Mouse (Mus musculus): ENCODE measurements around the gene Ptgis. TPM values are rescaled to one million over a fixed set of nuclear protein-coding genes. Genes with fewer than 3 reads are reported as not detected.

Gene Ptgis
- polyA plus RNA-seq, 1 experiment from 2014 or later: 12.9 TPM

DNA sequence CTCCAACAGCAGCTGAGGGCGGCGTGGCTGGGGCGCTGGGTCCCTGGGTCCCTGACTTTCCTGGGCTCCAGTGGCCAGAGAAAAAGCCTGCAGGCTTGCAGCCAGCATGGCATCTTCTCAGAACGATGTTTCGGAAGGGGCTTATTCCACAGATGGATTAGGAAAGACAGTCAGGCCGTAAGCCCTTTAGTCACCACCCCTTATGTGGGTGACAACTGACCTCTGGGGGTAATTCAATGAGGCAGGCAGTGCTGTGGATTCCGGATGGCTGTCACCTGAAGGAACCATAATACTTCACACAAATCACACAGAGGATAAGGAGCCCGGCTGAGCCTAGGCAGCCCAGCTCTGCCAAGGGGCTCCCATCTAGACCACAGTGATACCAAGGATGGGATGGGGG, 59.3 kb downstream of the Ptgis start:
- Histone ChIP-seq H3K27me3 (ENCODE audit: control insufficient read depth, insufficient read depth, low read length) (no peaks in the 10 kb centered on the region; the same call in 1 of the 2 replicates), H3K4me1 (ENCODE audit: control insufficient read depth, insufficient read depth, low read length) (no peaks in the 10 kb centered on the region), H3K4me2 (ENCODE audit: low read depth, low read length) (no peak overlapping the region), H3K9ac (replicated peaks; ENCODE audit: low read length) (no peak overlapping the region), H3K36me3 (replicated peaks; ENCODE audit: control insufficient read depth, insufficient read depth, low read depth, low read length) (no peaks in the 10 kb centered on the region), H3K9me3 (replicated peaks; ENCODE audit: control insufficient read depth, low read length) (no peaks in the 10 kb centered on the region), H3K4me3 (ENCODE audit: low read depth, low read length) (no peak overlapping the region), H3K27ac (replicated peaks; ENCODE audit: low read depth, low read length) (no peak overlapping the region)
- ATAC-seq (replicated peaks; ENCODE audit: insufficient number of reproducible peaks, low FRiP score, low TSS enrichment, low read depth): no peak
- WGBS: 67% methylated on average over 8 of the region's 8 CpGs
- DNase-seq (ENCODE audit: low spot score): no peak

DNA sequence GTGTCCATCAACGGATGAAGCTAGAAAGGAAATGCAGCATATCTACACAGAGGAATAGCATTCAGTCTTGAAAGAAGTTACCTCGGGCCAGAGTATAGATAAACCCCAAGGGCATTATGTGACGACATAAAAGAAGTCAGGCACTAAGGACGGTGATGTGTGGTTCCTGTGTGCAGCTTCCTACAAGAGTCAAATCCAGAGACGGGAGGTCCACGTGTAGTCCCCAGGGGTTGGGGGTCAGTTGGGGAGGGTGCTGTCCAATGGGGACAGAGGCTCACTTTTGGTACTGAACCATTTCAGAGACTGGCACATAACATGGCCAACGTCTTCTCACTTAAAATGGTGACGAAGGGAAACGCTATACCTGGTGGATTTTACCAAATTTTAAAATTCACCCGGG, 61.1 kb downstream of the Ptgis start:
- DNase-seq (ENCODE audit: low spot score) (no peak), ATAC-seq (replicated peaks; ENCODE audit: insufficient number of reproducible peaks, low FRiP score, low TSS enrichment, low read depth) (no peak)

DNA sequence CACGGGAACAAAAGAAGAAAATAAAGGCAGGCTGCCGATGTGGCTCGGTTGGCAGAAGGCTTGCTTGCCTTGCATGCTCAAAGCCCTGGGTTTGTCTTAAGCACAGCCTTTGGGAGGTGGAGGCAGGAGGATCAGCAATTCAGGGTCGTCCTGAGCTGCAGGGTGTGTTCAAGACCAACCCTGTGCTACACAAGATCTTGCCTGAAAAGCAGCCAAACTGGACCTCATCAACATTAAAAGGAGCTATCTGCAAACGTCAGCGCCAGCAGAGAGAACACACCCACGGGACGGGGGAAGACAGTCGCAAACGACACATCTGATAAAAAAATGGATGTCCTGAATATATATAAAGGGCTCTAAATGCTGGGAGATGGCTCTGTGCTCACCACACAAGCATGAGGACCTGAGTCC, 63.2 kb downstream of the Ptgis start:
- Histone ChIP-seq H3K4me2 (ENCODE audit: low read depth, low read length) (no peak overlapping the region), H3K27ac (replicated peaks; ENCODE audit: low read depth, low read length) (no peak overlapping the region), H3K9ac (replicated peaks; ENCODE audit: low read length) (no peak overlapping the region), H3K27me3 (ENCODE audit: control insufficient read depth, insufficient read depth, low read length) (no peaks in the 10 kb centered on the region), H3K9me3 (replicated peaks; ENCODE audit: control insufficient read depth, low read length) (no peaks in the 10 kb centered on the region), H3K4me3 (ENCODE audit: low read depth, low read length) (no peak overlapping the region), H3K36me3 (replicated peaks; ENCODE audit: control insufficient read depth, insufficient read depth, low read depth, low read length) (no peaks in the 10 kb centered on the region), H3K4me1 (ENCODE audit: control insufficient read depth, insufficient read depth, low read length) (no peaks in the 10 kb centered on the region)
- ATAC-seq (replicated peaks; ENCODE audit: insufficient number of reproducible peaks, low FRiP score, low TSS enrichment, low read depth): no peak
- 73% methylated on average over 10 of the region's 10 CpGs for WGBS
- no peak for DNase-seq (ENCODE audit: low spot score)

More for the DNA sequence above, 61.1 kb downstream of the Ptgis start:
- 84% methylated on average over 10 of the region's 10 CpGs for WGBS
- Histone ChIP-seq H3K9me3 (replicated peaks; ENCODE audit: control insufficient read depth, low read length) (no peaks in the 10 kb centered on the region), H3K4me2 (ENCODE audit: low read depth, low read length) (no peak overlapping the region), H3K9ac (replicated peaks; ENCODE audit: low read length) (no peak overlapping the region), H3K36me3 (replicated peaks; ENCODE audit: control insufficient read depth, insufficient read depth, low read depth, low read length) (no peaks in the 10 kb centered on the region), H3K4me1 (ENCODE audit: control insufficient read depth, insufficient read depth, low read length) (no peaks in the 10 kb centered on the region), H3K27me3 (ENCODE audit: control insufficient read depth, insufficient read depth, low read length) (no peaks in the 10 kb centered on the region), H3K27ac (replicated peaks; ENCODE audit: low read depth, low read length) (no peak overlapping the region), H3K4me3 (ENCODE audit: low read depth, low read length) (no peak overlapping the region)

DNA sequence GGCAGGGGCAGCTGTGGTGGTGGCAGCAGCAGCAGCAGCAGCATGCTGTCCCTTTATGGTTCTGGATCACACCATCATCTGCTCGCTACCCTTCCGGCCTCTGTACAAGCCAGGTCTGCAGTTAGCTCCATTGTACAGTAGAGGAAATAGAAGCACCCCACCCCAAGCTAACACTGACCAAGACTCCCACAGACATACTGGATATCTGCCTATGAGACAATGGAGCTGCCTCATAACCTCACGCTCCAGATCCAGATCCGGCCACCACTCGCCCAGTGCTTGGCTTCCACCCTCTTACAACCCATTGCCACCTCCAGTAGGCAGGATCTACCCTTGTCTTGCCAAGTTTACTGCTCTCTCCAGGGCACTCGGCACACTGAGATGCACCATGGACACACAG, 65.1 kb downstream of the Ptgis start:
- H3K9ac ChIP-seq (replicated peaks; ENCODE audit: low read length): no peak overlapping the region; the same call in 1 of the 2 replicates
- H3K9me3 ChIP-seq (replicated peaks; ENCODE audit: control insufficient read depth, low read length): no peaks in the 10 kb centered on the region
- H3K4me3 ChIP-seq (ENCODE audit: low read depth, low read length): no peak overlapping the region
- H3K27me3 ChIP-seq (ENCODE audit: control insufficient read depth, insufficient read depth, low read length): no peaks in the 10 kb centered on the region
- H3K4me1 ChIP-seq (ENCODE audit: control insufficient read depth, insufficient read depth, low read length): no peaks in the 10 kb centered on the region
- ATAC-seq (replicated peaks; ENCODE audit: insufficient number of reproducible peaks, low FRiP score, low TSS enrichment, low read depth): no peak
- 95% methylated on average over 6 of the region's 6 CpGs for WGBS
- H3K4me2 ChIP-seq (ENCODE audit: low read depth, low read length): no peak overlapping the region
- no peak for DNase-seq (ENCODE audit: low spot score)
- H3K27ac ChIP-seq (replicated peaks; ENCODE audit: low read depth, low read length): no peak overlapping the region
- H3K36me3 ChIP-seq (replicated peaks; ENCODE audit: control insufficient read depth, insufficient read depth, low read depth, low read length): no peaks in the 10 kb centered on the region

- WGBS: 79% methylated on average over 5 of the region's 5 CpGs
- no peak overlapping the region for H3K4me3 ChIP-seq (ENCODE audit: low read depth, low read length)
- no peaks in the 10 kb centered on the region for H3K36me3 ChIP-seq (replicated peaks; ENCODE audit: control insufficient read depth, insufficient read depth, low read depth, low read length)
- DNase-seq (ENCODE audit: low spot score) (no peak), ATAC-seq (replicated peaks; ENCODE audit: insufficient number of reproducible peaks, low FRiP score, low TSS enrichment, low read depth) (no peak)
- no peak overlapping the region for H3K9ac ChIP-seq (replicated peaks; ENCODE audit: low read length)
- H3K9me3 ChIP-seq (replicated peaks; ENCODE audit: control insufficient read depth, low read length): no peaks in the 10 kb centered on the region
- no peaks in the 10 kb centered on the region for H3K27me3 ChIP-seq (ENCODE audit: control insufficient read depth, insufficient read depth, low read length)
- no peak overlapping the region for H3K27ac ChIP-seq (replicated peaks; ENCODE audit: low read depth, low read length)
- H3K4me1 ChIP-seq (ENCODE audit: control insufficient read depth, insufficient read depth, low read length): no peaks in the 10 kb centered on the region
- H3K4me2 ChIP-seq (ENCODE audit: low read depth, low read length): no peak overlapping the region
Measured at GRCm38 (mm10) chr2:167173051-167173875, 67.1 kb downstream of the Ptgis start.

DNA sequence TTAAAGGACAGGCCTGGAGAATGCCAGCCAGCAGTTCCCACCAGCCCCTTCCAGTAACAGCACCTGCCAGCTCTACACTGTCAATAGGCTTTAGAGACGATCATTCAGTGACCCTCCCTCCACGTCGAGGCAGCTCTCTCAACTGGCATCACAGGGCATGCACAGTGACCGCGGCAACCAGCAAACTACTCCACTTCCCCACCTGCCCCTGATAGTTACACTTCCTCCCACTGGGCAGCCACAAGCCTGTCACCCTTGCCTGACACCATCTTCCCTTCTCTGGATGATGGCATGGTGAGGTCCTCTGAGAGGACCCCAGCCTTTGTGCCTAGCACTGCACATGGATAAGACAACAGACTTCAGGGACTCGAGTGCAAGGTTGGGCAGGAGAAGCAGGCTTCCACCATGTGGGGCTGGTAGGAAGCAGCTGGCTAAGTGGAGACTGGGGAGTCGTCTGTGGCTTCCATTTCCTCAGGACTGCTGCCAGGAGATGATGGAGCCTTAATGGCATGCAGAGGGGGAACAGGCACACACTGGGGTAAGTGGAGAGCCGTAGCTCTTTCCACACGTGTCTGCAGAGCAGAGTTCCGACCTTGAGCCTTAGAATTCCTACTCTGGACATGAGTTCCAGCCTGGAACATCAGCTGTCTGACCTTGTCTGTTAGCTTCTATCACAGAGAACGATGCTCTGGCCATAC, 72.7 kb downstream of the Ptgis start:
- no peak overlapping the region for H3K27ac ChIP-seq (replicated peaks; ENCODE audit: low read depth, low read length)
- no peak overlapping the region for H3K4me2 ChIP-seq (ENCODE audit: low read depth, low read length)
- 65% methylated on average over 11 of the region's 11 CpGs for WGBS
- H3K9ac ChIP-seq (replicated peaks; ENCODE audit: low read length): no peak overlapping the region
- H3K4me1 ChIP-seq (ENCODE audit: control insufficient read depth, insufficient read depth, low read length): no peaks in the 10 kb centered on the region
- no peaks in the 10 kb centered on the region for H3K27me3 ChIP-seq (ENCODE audit: control insufficient read depth, insufficient read depth, low read length)
- no peaks in the 10 kb centered on the region for H3K9me3 ChIP-seq (replicated peaks; ENCODE audit: control insufficient read depth, low read length)
- H3K36me3 ChIP-seq (replicated peaks; ENCODE audit: control insufficient read depth, insufficient read depth, low read depth, low read length): no peaks in the 10 kb centered on the region
- H3K4me3 ChIP-seq (ENCODE audit: low read depth, low read length): no peak overlapping the region
- ATAC-seq (replicated peaks; ENCODE audit: insufficient number of reproducible peaks, low FRiP score, low TSS enrichment, low read depth): no peak
- no peak for DNase-seq (ENCODE audit: low spot score)

DNA sequence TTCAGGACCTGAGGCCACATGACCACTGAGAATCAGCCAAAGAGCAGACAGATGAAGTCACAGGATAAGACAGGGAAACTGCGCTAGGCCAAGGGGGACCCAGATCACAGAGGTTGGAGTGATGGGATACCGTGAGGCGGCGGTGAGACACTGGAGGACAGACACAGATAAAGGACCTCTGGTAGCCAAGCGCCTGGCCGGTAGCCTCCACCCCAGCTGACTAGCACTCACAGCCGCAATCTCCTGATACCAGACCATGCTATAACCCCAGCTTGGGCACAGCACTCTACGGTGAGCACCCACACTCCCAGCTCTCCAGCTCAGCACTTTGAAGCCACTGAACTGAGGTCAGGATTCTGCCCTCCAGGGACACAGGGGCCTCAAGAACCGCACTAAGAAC, 76.8 kb downstream of the Ptgis start:
- H3K4me2 ChIP-seq (ENCODE audit: low read depth, low read length): no peak overlapping the region
- no peaks in the 10 kb centered on the region for H3K27me3 ChIP-seq (ENCODE audit: control insufficient read depth, insufficient read depth, low read length)
- no peak overlapping the region for H3K27ac ChIP-seq (replicated peaks; ENCODE audit: low read depth, low read length)
- H3K9ac ChIP-seq (replicated peaks; ENCODE audit: low read length): no peak overlapping the region
- H3K4me3 ChIP-seq (ENCODE audit: low read depth, low read length): no peak overlapping the region
- no peaks in the 10 kb centered on the region for H3K9me3 ChIP-seq (replicated peaks; ENCODE audit: control insufficient read depth, low read length)
- H3K4me1 ChIP-seq (ENCODE audit: control insufficient read depth, insufficient read depth, low read length): no peaks in the 10 kb centered on the region
- no peaks in the 10 kb centered on the region for H3K36me3 ChIP-seq (replicated peaks; ENCODE audit: control insufficient read depth, insufficient read depth, low read depth, low read length)
- ATAC-seq (replicated peaks; ENCODE audit: insufficient number of reproducible peaks, low FRiP score, low TSS enrichment, low read depth) (no peak), DNase-seq (ENCODE audit: low spot score) (no peak)
- 85% methylated on average over 9 of the region's 9 CpGs for WGBS

DNA sequence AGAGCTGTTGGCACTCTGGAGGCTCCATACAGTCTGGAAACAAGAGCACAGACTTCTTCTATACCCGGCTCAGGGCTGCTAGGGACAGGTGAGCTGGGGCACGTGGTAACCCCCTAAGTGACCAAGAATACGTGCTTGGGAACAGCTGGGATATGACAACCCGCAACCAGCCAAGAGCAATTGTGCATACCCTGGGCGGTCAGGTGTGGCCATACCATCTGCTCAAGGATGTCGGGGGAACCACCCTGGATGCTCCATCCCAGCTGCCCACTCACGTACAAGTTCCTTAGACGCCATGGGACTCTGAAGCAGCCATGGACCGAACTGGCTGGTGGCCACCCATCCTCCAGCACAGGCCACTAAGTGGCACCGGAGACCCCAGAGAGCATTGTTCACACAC, 77.3 kb downstream of the Ptgis start:
- Histone ChIP-seq H3K9ac (replicated peaks; ENCODE audit: low read length) (no peak overlapping the region), H3K4me2 (ENCODE audit: low read depth, low read length) (no peak overlapping the region), H3K36me3 (replicated peaks; ENCODE audit: control insufficient read depth, insufficient read depth, low read depth, low read length) (no peaks in the 10 kb centered on the region), H3K27me3 (ENCODE audit: control insufficient read depth, insufficient read depth, low read length) (no peaks in the 10 kb centered on the region), H3K9me3 (replicated peaks; ENCODE audit: control insufficient read depth, low read length) (no peaks in the 10 kb centered on the region), H3K4me3 (ENCODE audit: low read depth, low read length) (no peak overlapping the region), H3K27ac (replicated peaks; ENCODE audit: low read depth, low read length) (no peak overlapping the region), H3K4me1 (ENCODE audit: control insufficient read depth, insufficient read depth, low read length) (no peaks in the 10 kb centered on the region)
- WGBS: 89% methylated on average over 10 of the region's 10 CpGs
- DNase-seq (ENCODE audit: low spot score): no peak
- no peak for ATAC-seq (replicated peaks; ENCODE audit: insufficient number of reproducible peaks, low FRiP score, low TSS enrichment, low read depth)

Data from embryonic facial prominence, embryonic 11.5 days (tissue).